Mouse (Mus musculus): ENCODE results near the gene Dcaf11. TPM values are rescaled to one million over a fixed set of nuclear protein-coding genes. Genes with fewer than 3 reads are reported as not detected.

Gene Dcaf11
- polyA plus RNA-seq, 1 experiment from 2014 or later, result 85.1 TPM

DNA sequence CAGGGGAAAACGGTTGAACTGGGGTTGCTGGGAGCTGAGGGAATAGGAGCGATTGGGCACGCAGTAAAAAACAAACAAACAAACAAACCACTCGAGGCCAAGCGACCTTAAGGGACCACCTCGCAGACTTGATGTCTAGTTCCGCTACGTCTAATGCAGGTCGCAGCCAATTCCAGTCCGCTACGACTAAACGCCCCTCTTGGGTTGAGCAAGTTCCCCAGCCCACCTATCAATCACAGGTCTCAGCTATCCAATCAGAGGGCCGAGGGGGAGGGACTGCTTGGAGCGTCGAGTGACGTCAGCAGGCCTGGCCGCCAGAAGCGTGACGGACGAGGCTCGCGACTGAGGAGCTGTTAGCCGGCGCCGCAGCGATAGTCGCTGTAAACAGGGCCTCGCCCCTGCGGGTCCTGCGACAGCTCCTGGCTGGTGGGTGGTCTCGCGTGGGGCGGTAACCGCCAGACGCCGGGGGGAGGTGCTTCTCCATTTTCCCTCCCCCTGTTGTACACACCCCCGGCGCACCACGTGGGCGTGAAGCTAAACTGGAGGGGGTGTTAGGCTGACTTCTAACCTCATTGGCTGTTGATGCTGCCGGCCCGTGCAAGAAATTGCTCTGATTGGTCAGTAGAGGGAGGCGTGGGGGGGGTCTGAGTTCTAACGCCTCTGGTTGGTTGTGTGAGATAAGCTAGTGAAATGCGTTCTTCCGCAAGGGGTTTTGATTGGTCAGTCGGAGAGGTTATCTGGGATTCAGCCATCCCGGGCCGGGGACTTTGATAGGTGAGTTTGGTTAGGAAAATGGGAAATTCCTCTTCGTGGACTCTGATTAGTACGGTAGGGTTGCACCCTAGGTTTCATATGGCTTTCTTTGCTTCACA is 632 bp downstream of the Dcaf11 start, which contains the start of gene A730061H03Rik:
TSS of gene A730061H03Rik (minus strand) at position 205 of the 872 bp plus-strand sequence.
- Histone ChIP-seq H3K4me3 (ENCODE audit: low read depth, low read length) (peak within 1 kb of the TSS; percentile 42), H3K9ac (ENCODE audit: low read length) (peak within 1 kb of the TSS; percentile 58), H3K9me3 (ENCODE audit: control insufficient read depth, low read length) (no peaks in the 10 kb centered on the region), H3K4me1 (ENCODE audit: control insufficient read depth, insufficient read depth, low read length) (peaks cover 5% of the 10 kb centered on the region; the same call in 1 of the 2 replicates), H3K27me3 (ENCODE audit: control insufficient read depth, insufficient read depth, low read length) (no peaks in the 10 kb centered on the region), H3K27ac (ENCODE audit: low read depth, low read length) (peak within 1 kb of the TSS; percentile 89), H3K4me2 (ENCODE audit: low read depth) (peak within 1 kb of the TSS; percentile 84), H3K36me3 (ENCODE audit: control insufficient read depth, insufficient read depth, low read length) (peaks cover 3% of the 10 kb centered on the region; the same call in 1 of the 2 replicates)
- under 1% methylated on average over 51 of the region's 51 CpGs for WGBS
- ATAC-seq (ENCODE audit: insufficient read depth, low FRiP score, low TSS enrichment) (peak; percentile 96), DNase-seq (ENCODE audit: low spot score) (peak; percentile 97)

DNA sequence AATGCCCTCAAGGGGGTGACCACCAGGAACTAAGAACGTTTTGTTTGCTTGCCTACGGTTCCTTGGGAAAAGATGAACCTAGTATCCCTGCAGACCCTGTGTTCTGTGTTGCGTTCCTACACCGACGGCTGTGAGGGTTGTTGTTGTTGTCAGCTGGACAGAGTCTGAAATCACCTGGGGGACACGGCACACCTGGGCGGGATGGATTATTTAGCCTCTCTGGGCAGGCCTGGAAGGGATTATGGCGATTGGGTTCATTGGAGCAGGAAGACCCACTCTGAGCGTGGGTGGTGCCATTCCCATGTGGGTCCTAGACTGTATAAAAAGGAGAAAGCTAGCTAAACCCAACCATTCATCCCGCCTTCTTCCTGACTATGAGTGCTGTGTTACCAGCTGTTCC is 2.1 kb downstream of the Dcaf11 start:
- H3K9ac ChIP-seq (ENCODE audit: low read length), result no peak overlapping the region
- H3K36me3 ChIP-seq (ENCODE audit: control insufficient read depth, insufficient read depth, low read length), result peaks cover 3% of the 10 kb centered on the region; the same call in 1 of the 2 replicates
- no peak overlapping the region for H3K4me3 ChIP-seq (ENCODE audit: low read depth, low read length)
- no peaks in the 10 kb centered on the region for H3K9me3 ChIP-seq (ENCODE audit: control insufficient read depth, low read length)
- peaks cover 5% of the 10 kb centered on the region; the same call in 1 of the 2 replicates for H3K4me1 ChIP-seq (ENCODE audit: control insufficient read depth, insufficient read depth, low read length)
- ATAC-seq (ENCODE audit: insufficient read depth, low FRiP score, low TSS enrichment) (no peak), DNase-seq (ENCODE audit: low spot score) (no peak)
- 87% methylated on average over 10 of the region's 10 CpGs for WGBS
- H3K4me2 ChIP-seq (ENCODE audit: low read depth), result no peak overlapping the region
- H3K27me3 ChIP-seq (ENCODE audit: control insufficient read depth, insufficient read depth, low read length), result no peaks in the 10 kb centered on the region
- no peak overlapping the region for H3K27ac ChIP-seq (ENCODE audit: low read depth, low read length)

- H3K4me1 ChIP-seq (ENCODE audit: control insufficient read depth, insufficient read depth, low read length), result peaks cover 5% of the 10 kb centered on the region; the same call in 1 of the 2 replicates
- ATAC-seq (ENCODE audit: insufficient read depth, low FRiP score, low TSS enrichment), result no peak
- H3K4me3 ChIP-seq (ENCODE audit: low read depth, low read length), result no peak overlapping the region
- H3K36me3 ChIP-seq (ENCODE audit: control insufficient read depth, insufficient read depth, low read length), result peaks cover 3% of the 10 kb centered on the region; the same call in 1 of the 2 replicates
- 93% methylated on average over 11 of the region's 11 CpGs for WGBS
- H3K27ac ChIP-seq (ENCODE audit: low read depth, low read length), result no peak overlapping the region
- H3K27me3 ChIP-seq (ENCODE audit: control insufficient read depth, insufficient read depth, low read length), result no peaks in the 10 kb centered on the region
- no peaks in the 10 kb centered on the region for H3K9me3 ChIP-seq (ENCODE audit: control insufficient read depth, low read length)
- no peak overlapping the region for H3K9ac ChIP-seq (ENCODE audit: low read length)
- H3K4me2 ChIP-seq (ENCODE audit: low read depth), result no peak overlapping the region
- DNase-seq (ENCODE audit: low spot score), result no peak
These were observed 3.4 kb downstream of the Dcaf11 start for GRCm38 (mm10) chr14:55563249-55563648.

GRCm38 (mm10) chr14:55565748-55566147 is 5.9 kb downstream of the Dcaf11 start:
- Histone ChIP-seq H3K9me3 (ENCODE audit: control insufficient read depth, low read length) (no peaks in the 10 kb centered on the region), H3K4me3 (ENCODE audit: low read depth, low read length) (no peak overlapping the region), H3K27me3 (ENCODE audit: control insufficient read depth, insufficient read depth, low read length) (no peaks in the 10 kb centered on the region), H3K27ac (ENCODE audit: low read depth, low read length) (no peak overlapping the region), H3K36me3 (ENCODE audit: control insufficient read depth, insufficient read depth, low read length) (peaks cover 6% of the 10 kb centered on the region; the same call in 1 of the 2 replicates), H3K4me1 (ENCODE audit: control insufficient read depth, insufficient read depth, low read length) (peaks cover 5% of the 10 kb centered on the region; the same call in 1 of the 2 replicates), H3K4me2 (ENCODE audit: low read depth) (no peak overlapping the region), H3K9ac (ENCODE audit: low read length) (no peak overlapping the region)
- no peak for DNase-seq (ENCODE audit: low spot score)
- WGBS, result 86% methylated on average over 3 of the region's 3 CpGs
- ATAC-seq (ENCODE audit: insufficient read depth, low FRiP score, low TSS enrichment), result no peak

DNA sequence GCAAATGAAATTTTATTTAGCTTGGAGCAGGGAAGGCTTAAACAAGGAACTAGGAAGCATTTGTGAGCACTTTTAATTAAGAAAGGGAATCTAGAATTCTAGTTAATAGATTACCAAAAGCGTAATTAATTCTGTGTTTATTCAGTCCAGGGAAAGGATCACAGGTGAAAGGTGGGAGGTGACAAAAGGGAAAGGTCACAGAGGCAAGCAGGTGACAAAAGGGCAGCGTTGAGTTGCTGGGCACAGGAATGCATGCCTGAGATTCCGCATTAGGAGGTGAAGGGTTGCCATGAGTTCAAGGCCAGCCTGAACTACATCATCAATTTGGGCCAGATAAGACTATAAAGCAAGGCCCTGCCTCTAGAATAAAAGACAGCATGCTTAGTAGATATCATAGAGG is 7.7 kb downstream of the Dcaf11 start:
- Histone ChIP-seq H3K27me3 (ENCODE audit: control insufficient read depth, insufficient read depth, low read length) (no peaks in the 10 kb centered on the region), H3K4me3 (ENCODE audit: low read depth, low read length) (no peak overlapping the region), H3K27ac (ENCODE audit: low read depth, low read length) (no peak overlapping the region), H3K9me3 (ENCODE audit: control insufficient read depth, low read length) (no peaks in the 10 kb centered on the region), H3K4me1 (ENCODE audit: control insufficient read depth, insufficient read depth, low read length) (no peaks in the 10 kb centered on the region), H3K4me2 (ENCODE audit: low read depth) (no peak overlapping the region), H3K9ac (ENCODE audit: low read length) (no peak overlapping the region), H3K36me3 (ENCODE audit: control insufficient read depth, insufficient read depth, low read length) (peaks cover 6% of the 10 kb centered on the region; the same call in 1 of the 2 replicates)
- DNase-seq (ENCODE audit: low spot score) (no peak), ATAC-seq (ENCODE audit: insufficient read depth, low FRiP score, low TSS enrichment) (no peak)
- WGBS, result 91% methylated on average over 3 of the region's 3 CpGs

DNA sequence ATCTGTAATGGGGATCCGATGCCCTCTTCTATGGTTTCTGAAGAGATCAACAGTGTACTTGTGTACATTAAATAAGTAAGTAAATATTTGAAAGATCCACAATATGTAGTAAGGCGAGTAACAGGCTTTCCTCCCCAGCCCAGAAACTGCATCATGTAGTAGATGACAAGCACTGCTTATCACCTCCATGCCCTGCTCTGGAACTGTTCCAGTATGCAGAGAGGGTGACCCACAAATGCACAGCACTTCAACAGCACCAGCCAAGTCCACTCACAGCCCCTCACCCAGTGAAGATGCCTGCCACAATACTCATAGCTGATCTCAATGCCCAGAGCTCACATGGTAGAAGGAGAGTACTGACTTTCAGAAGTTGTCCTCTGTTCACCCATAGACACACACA is 10.8 kb downstream of the Dcaf11 start:
- no peak overlapping the region for H3K4me2 ChIP-seq (ENCODE audit: low read depth)
- H3K9ac ChIP-seq (ENCODE audit: low read length), result no peak overlapping the region
- H3K9me3 ChIP-seq (ENCODE audit: control insufficient read depth, low read length), result no peaks in the 10 kb centered on the region
- H3K4me1 ChIP-seq (ENCODE audit: control insufficient read depth, insufficient read depth, low read length), result no peaks in the 10 kb centered on the region
- 90% methylated on average over 2 of the region's 2 CpGs for WGBS
- no peak for ATAC-seq (ENCODE audit: insufficient read depth, low FRiP score, low TSS enrichment)
- H3K27me3 ChIP-seq (ENCODE audit: control insufficient read depth, insufficient read depth, low read length), result no peaks in the 10 kb centered on the region
- DNase-seq (ENCODE audit: low spot score), result no peak
- H3K27ac ChIP-seq (ENCODE audit: low read depth, low read length), result no peak overlapping the region
- H3K4me3 ChIP-seq (ENCODE audit: low read depth, low read length), result no peak overlapping the region
- H3K36me3 ChIP-seq (ENCODE audit: control insufficient read depth, insufficient read depth, low read length), result 0 out of 2 replicates have a peak, but pooled peaks cover 3% of the 10 kb centered on the region

- no peaks in the 10 kb centered on the region for H3K4me1 ChIP-seq (ENCODE audit: control insufficient read depth, insufficient read depth, low read length)
- 0 out of 2 replicates have a peak, but pooled peaks cover 3% of the 10 kb centered on the region for H3K36me3 ChIP-seq (ENCODE audit: control insufficient read depth, insufficient read depth, low read length)
- ATAC-seq (ENCODE audit: insufficient read depth, low FRiP score, low TSS enrichment), result no peak
- no peak overlapping the region for H3K9ac ChIP-seq (ENCODE audit: low read length)
- H3K4me2 ChIP-seq (ENCODE audit: low read depth), result no peak overlapping the region
- H3K27me3 ChIP-seq (ENCODE audit: control insufficient read depth, insufficient read depth, low read length), result no peaks in the 10 kb centered on the region
- DNase-seq (ENCODE audit: low spot score), result no peak
- no peak overlapping the region for H3K4me3 ChIP-seq (ENCODE audit: low read depth, low read length)
- H3K27ac ChIP-seq (ENCODE audit: low read depth, low read length), result no peak overlapping the region
- no peaks in the 10 kb centered on the region for H3K9me3 ChIP-seq (ENCODE audit: control insufficient read depth, low read length)
These were observed 12.0 kb downstream of the Dcaf11 start for GRCm38 (mm10) chr14:55571760-55572159.

DNA sequence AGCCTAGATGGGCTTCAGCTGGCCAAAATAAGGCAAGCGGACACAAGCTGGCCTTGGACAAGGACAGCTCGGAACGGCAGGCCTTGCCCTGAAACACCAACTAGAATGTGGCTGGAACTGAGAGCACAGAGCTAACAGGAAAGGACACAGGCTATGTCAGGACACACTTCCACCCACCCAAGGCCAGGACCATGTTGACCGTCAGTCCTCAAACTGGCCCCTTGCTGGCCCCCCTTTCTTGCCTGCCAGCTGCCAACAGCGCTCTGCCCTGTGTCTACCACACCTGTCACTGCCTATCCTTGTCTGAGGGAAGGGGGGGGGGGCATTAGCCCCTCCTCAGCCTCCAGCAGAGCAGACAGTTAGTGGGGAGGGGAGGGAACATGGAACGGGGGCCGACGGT is 15.5 kb downstream of the Dcaf11 start, which contains the start of gene Fitm1:
TSS of gene Fitm1 (plus strand) at position 316 of the 400 bp plus-strand sequence.
- H3K4me1 ChIP-seq (ENCODE audit: control insufficient read depth, insufficient read depth, low read length), result peaks cover 8% of the 10 kb centered on the region; the same call in 1 of the 2 replicates
- DNase-seq (ENCODE audit: low spot score), result no peak
- H3K9ac ChIP-seq (ENCODE audit: low read length), result no peak within 1 kb of the TSS
- H3K36me3 ChIP-seq (ENCODE audit: control insufficient read depth, insufficient read depth, low read length), result no peaks in the 10 kb centered on the region
- H3K27me3 ChIP-seq (ENCODE audit: control insufficient read depth, insufficient read depth, low read length), result no peaks in the 10 kb centered on the region
- H3K4me2 ChIP-seq (ENCODE audit: low read depth), result no peak within 1 kb of the TSS
- no peak within 1 kb of the TSS for H3K27ac ChIP-seq (ENCODE audit: low read depth, low read length)
- no peak within 1 kb of the TSS for H3K4me3 ChIP-seq (ENCODE audit: low read depth, low read length)
- H3K9me3 ChIP-seq (ENCODE audit: control insufficient read depth, low read length), result no peaks in the 10 kb centered on the region
- no peak for ATAC-seq (ENCODE audit: insufficient read depth, low FRiP score, low TSS enrichment)
- WGBS, result 82% methylated on average over 8 of the region's 8 CpGs
